Mouse (Mus musculus) cerebellum, adult 9-11 months (tissue): Measurements from ENCODE around the gene Smdt1.
"Not testable (repeated sequence)": the region's sequence is repeated elsewhere in the genome, so short reads cannot be mapped to it uniquely, and the experiment has no call there.

Experiments
- DNase-seq: peaks from one replicate; pipeline ENCODE4 v3.0.0; 2022

Gene Smdt1

DNA sequence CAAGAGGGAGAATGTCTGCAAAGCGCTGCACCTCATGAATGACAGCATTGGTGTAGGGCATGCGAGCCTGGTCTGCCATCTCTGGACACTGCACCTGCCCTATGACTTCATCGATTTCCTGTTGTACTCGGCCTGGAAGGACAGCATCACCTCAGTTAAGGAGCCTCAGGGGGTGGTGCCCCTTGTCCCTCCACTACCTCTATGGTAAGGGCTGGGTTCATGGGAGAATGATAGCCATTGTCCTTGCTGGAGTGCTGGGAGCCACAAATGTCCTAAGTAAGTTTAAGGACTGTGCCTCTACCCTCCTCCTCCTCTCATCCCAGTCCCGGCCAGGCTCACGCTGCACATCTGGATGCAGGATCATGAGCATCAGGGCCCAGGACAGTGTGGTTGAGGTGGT lies 33.7 kb downstream of the Smdt1 start:
- DNase-seq = no peak

DNA sequence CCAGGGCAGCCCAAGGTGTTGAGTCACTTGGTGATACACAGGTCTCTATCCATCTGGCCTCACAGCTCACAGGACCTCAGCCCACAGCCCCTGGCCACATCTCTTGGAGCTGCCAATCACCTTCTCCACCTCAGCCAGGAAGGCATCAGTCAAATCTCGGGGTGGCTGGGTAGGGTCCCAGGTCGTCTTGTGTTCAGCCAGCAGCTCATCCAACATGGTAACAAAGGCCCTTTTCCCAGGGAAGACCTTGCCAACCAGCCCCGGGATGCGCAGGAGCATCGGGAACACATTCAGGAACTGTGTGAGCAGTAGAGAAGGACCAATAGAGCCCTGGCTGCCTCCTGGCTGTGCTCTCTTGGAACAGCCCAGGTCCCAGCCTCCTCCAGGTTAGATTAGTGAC lies 34.2 kb downstream of the Smdt1 start:
- DNase-seq = no peak

DNA sequence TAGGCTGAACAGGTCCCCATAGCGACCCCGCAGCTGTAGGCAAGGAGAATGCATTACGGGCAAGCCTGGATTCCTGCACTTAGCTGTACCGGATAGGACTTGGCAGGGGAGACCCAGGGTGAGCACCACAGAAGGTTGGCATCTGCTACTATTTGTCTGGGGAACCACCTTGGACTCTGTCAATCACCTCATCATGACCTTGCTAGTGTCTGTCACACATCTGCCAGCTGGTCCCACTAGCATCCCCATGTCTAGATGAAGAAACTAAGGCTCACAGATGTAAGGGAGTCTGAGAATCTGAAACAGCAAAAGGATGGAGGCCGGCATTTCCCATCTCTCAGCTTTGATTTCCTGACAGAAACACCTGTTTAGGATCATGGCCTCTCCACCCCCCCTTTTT lies 35.7 kb downstream of the Smdt1 start:
- DNase-seq = no peak

DNA sequence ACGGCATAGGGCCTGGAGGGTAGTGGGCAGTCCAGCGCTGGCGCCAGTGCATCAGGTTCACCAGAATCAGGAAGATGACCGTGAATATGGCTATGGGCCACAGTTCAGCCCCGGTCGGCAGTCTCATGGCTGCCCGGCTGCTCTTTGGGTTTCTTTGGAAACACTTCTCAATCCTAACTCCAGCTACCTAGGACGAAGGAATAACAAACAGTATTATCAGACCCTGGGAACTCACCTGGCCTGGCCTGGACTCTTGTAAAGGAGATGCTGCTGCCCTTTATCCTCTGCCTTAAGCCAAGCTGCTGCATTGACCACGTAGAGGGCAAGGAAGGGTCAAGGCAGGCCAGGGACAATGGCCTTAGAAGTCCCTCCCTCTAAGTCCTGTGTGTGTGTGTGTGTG lies 37.1 kb downstream of the Smdt1 start:
- DNase-seq = no peak

DNA sequence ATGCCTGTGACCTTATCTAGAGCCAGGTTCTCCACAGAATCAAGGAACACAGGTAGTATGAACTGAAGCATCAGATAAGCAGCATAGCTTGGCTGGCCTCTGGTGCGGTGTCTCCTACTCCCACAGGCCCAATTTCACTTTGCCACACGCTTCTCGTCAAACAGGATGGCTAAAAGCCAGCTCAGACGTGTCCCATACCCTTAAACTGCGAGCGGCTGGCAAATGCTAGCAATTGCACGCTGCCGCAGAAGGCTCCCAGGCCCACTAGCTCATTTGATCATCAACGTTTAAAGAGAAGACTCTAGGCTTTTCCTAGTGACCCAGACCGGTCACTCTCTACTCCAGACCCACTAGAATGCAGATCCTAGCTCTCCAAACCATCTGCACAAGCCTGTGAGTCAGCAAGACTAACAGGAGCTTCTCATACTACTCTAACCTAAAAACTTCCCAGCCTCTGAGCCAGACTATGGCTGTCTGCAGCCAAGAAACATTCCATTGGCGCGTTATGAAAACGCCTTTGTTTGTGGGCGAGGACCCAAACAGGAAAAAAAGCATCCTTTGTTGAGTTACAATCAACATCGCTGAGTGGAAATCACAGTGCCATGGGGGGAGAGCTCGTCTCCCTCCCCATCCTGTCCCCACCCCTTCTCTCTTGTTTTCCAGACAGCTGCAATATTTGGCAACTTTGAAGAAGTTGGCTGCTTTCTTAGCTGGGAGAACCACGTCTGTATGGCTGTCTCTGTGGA lies 37.8 kb downstream of the Smdt1 start:
- DNase-seq = peak; percentile 51

DNA sequence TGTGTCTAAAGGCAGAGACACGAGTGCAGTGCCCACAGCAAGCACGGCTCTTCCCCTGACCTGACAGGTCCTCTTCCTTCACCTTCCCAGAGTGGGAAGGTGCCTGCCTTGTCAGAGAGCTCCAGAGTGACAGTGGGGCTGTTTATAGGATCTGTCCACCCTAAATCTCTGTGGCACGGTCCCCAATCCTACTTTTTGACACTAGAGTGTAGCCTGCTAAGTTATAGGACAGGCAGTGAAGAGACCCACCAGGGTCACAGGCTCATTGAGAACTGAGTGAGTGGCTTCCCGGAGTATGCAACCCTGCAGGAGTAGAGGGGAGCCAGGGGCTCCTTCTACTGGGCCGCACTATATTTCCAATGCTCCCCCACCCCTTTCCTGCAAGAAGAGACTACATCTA lies 38.9 kb downstream of the Smdt1 start:
- no peak for DNase-seq

DNA sequence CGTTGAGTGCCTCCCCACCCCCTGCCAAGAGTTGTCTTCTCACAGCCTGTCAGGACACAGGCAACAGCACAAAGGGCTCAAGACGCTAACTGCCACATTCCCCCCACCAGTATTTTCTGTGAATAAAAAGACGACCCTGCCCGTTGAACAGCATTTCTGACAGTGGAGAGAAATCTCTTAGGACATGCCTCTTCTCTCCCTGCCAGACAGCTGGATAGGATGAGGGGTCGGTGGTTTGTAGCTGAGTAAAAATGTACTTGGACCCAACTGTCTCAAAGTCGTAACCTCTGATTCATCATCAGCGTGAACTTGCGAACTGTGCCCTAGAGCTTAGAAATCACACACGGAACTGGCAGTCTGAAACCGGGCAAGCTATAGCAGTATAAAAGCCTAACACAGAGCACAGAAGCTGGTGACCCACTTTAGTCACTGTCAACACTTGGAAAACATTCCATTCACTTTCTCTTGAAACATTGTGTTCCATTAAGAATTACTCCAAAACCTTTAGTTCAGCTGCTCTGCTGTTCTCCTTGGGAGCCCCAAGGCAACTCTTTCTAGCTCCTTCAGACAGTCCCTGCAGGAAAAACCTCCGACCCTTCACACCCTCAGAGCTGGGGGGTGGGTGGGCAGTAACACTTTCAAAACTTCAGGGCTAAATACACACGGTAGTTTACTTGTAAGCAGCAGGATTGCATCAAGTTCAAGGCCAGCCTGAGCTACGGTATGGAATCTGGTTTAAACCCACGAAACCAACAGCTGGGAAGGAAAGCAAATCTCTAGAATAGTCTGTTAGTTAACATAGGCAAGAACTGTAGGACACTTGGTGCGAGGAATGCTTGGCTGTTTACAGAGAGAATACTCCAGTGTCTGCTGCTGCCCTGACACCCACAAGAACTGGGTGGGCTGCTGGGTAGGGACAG lies 39.8 kb downstream of the Smdt1 start:
- no peak for DNase-seq

DNA sequence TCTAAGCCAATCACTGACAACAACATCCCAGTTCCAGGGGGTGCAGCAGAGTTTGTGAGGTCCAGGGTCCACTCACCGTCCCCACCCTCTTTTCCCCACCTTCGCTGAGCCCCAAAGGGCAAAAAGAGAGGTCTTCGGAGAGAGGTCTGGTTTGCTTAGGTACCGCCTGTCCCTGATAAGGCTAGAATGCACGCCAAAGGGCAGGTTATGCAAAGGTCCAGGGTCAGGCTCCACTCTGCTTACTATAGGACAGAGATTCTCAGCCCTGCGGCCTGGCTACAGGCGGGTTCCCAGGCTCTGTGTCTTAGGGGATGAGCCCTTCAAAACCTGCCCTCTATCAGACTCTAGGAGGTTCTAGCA lies 40.7 kb downstream of the Smdt1 start:
- DNase-seq = no peak

DNA sequence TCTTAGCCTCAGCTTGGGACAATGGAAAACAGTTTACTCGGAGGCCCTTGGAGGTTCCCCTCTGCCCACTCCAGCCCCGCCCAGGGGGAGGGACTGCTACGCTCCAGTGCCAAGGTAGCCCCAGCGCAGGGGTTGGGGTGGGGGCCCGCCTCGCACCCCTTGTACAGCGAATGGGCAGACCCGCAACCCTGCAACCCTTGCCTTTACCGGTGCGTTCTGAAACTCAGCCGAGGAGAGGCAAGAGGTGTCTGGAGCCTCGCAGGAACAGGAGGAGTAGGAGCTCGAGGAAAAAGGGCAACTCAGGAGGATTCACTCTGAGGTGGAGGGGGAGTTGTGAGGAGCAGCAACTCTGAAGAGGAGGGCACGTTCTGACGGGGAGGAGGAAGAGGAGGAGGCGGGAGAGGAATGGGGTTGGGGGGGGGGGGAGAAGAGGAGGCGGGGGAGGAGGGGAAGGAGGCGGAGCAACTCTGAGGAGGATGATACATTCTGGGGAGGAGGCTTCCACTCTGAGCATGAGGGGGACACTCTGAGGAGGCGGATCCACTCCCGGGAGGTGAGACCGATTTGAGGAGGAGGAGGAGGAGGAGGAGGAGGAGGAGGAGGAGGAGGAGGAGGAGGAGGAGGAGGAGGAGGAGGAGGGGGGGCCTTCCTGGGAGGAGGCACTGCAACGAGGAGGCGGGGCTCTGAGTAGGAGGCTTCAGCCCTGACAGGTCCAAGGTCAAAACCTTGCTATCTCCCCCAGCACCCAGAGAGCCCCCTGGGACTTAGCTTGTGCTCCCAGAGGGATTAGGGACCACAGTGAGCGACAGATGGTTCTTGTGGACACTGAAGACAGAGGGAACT lies 41.3 kb downstream of the Smdt1 start, which contains the start of gene Cyp2d22:
TSS of gene Cyp2d22 (minus strand) at position 390 of the 843 bp plus-strand sequence.
- DNase-seq = peak; percentile 79

DNA sequence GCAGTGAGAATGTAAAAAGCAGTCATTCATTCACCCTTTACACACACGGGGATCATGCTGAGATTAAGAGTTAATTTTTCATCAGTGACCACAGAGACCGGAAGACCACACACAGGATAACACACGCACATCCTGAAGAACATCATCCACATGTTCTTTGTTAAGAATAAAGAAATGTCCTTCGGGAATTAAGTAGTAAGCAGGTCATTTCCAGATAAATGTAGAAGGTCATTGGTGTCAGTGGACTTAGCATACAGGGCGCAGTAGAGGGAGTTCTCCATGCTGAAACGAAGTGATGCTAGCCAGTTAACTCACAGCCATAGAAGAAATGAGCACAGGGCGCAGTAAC lies 41.9 kb downstream of the Smdt1 start:
- DNase-seq = no peak

DNA sequence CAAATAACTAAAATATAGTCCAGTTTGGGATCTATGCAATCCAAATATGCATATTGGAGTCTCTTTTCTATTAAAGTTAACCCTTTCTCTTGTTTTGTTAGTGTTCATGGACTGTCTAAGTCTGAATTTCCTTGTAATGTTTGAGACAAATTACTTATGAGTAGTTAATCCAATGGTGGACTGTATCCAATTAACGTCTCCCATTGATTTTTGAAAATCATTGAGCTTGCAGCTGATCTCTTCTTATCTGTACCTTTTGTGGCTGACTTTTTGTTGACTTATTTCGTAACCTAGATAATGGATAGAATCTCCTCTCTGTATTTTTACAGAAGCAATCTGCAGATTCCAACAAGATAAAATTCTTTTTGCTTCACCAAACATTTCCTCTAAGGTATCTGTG lies 43.7 kb downstream of the Smdt1 start:
- no peak for DNase-seq

DNA sequence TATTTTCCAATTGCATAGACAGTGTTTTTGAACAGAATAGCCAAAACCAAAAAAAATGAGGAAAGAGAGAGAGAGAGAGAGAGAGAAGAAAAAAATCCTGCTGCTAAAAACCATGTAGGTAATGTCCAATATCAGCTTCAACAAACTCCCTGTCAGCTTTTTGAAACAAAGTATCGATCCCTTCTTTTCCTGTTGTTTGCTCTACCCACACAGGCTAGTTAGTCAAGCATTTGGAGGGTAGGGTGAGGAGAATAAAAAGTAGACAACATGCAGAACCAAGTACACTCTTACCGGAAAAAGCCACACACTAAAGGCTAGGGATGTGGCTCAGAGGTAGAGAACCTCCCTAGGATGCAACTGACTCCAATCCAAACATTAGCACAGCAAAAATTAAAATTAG lies 47.0 kb downstream of the Smdt1 start:
- DNase-seq = no peak

DNA sequence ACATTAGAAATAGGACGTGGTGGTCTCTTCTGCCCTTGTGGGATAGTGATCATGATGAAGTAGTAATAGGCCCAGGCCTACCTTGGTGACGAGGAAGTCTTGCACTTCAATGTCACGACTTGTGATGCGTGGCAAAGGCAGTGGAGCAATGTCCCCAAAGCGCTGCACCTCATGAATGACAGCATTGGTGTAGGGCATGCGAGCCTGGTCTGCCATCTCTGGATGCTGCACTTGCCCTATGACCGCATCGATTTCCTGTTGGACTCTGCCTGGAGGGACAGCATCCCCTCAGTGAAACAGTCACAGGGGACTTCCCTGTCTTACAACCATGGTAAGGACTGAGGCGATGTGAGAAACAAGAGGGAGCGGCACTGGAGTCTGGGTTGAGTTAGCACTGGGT lies 51.2 kb downstream of the Smdt1 start:
- DNase-seq = not testable (repeated sequence)

DNA sequence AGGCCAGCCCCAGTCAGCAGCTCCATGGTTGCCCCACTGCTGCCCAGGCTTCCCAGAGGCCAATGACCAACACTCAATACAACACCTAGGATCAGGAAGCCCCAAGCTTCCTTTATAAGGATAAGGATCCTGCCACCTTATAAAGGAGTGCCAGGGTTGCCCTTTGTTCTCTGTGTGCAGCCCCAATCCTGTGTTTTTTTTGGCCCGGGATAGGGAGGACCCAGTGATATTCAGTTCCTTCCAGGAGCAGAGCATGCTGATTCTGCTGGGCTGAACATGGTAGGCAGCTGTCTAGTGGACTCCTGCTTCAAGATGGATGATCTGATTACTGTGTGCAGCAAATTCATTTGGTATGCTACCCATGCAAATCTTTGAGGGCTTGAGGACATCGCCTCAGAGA lies 55.2 kb downstream of the Smdt1 start, which contains the start of gene Cyp2d11:
TSS of gene Cyp2d11 (minus strand) at position 101 of the 400 bp plus-strand sequence.
- not testable (repeated sequence) for DNase-seq

DNA sequence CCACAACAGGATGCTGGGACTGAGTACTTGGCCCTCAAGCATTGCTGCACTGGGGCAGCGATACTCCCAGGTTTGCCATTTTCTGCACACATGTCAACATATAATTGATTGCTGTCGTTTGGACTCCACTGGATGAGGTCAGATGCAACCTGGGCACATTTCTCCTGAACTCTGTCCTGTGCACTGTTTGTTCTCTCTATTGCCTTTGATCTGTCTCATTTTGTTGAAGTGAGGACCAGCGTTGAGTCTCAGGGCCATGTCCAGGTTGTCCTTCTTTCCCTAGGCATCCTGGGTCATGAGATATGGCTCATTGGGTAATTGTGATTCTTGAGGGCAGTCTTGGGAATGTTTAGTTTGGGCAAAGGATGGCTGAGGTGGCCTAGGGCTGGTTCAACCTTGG lies 57.2 kb downstream of the Smdt1 start:
- DNase-seq = not testable (repeated sequence)
